Mouse (Mus musculus) A20 (cell line): Measurements from ENCODE around the gene Zmym3.

Experiments
- DNase-seq: peaks from one replicate; pipeline ENCODE4 v3.0.0-alpha.2; 2011; ENCODE audit warnings: low read depth, low spot score

Gene Zmym3

DNA sequence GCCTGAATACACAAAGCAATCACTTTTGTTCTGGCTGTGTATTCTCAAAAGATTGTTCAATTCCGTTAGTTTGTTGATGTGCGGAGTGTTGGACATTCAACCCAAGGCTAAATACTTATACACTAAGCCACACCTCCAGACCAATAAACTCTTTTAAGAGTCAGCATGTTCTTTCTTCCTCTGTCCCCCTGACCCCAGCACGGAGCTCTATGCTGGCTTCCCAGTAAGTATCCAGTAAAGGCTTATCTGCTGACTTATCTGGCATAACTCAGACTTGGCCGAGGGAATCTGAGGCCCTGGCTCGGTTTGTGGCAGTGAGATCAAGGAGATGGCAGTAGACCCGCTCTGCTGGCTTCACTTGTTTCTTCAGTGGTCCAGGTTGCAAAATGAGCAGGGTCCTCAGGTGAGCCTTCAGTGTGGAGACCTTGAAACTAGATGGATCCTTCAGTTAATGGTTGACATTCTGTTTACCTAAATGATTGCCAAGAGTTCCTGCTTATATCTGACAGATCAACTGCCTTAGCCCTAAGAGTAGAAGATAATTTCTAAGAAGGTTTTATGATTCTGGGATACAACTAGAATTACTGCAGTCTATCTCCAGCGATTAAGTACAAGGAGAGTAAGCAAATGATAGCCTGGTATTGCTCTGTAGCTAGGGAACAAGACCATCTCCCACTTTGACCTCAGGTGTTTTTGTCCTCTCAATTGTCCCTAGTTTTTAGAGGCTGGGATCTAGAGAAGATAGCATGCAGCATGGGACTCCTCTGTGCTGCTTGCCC is 44.3 kb downstream of the Zmym3 start, which contains the start of gene Gjb1:
TSS of gene Gjb1 (plus strand) at position 189 of the 779 bp plus-strand sequence.
- DNase-seq: no peak

DNA sequence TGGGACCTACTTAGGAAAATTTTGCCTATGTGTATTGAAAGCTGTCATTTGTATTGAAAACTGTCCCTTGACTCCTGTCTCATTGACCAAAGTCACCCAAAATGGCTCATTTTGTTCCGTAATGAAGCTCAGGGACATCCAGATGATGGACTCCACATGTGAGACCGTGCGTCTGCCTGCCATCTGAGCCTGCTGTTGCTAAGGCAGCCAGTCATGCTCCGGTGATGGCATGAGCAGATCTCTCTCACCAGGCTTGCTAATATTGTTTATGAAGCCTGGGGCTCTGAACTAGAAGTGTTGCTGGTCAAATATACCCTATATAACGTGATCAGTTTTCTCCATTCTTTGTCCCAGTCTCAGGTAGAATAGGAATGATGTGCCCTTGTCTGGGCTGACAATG is 47.7 kb downstream of the Zmym3 start:
- no peak for DNase-seq

DNA sequence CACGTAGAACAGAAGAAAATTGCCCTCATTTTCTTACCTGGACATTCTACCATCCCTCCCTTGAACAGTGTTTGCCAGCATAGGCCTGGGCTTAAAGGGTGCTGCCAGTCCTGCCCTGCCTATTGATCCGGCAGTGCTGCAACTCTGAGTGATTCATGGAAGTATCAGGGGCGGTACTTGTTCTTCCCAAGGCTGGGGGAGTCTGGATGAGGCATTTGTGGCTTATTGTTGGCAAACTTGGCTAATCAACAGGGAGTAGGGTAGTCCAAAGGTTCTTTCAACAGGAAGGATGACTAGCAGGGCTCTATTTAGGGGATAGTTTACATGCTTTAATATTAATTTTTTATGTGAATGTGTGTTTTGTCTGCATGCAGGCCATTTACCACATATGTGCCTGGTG is 50.1 kb downstream of the Zmym3 start:
- DNase-seq: no peak

DNA sequence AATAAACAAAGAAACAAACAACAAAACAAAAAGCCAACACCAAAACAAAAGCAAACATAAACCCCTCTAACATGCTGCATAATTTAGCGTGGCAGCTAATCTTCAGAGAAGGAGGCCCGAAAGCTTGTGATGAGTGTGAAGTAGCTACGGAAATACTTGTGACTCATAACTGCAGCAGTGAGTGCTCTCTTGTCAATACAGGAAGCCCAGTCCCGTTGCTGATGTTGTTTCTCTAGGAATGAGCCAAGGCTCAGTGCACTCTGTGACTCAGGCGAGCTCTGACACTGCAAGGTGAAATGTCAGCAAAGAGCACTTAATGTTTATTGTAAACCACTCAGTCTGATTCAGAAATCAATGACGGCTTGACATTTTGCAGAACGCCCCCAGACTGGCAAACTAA is 51.6 kb downstream of the Zmym3 start:
- DNase-seq: no peak

DNA sequence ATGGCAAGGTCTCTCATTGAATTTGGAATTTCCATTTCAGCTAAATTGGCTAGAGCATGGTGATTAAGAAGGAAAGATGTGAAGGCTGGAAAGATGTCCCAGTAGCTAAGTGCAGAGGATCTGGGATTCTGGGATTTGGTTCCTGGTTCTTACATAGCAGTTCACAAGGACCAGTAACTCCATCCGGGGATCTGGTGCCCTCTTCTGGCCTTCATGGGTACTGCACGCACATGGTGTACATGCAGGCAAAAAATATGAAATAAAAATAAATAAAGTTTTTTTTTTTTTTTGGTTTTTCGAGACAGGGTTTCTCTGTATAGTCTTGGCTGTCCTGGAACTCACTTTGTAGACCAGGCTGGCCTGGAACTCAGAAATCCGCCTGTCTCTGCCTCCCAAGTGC is 61.7 kb downstream of the Zmym3 start:
- peak; percentile 29 for DNase-seq
